13 mouse cellular contexts compared by ENCODE assay signal in the genomic region with DNA sequence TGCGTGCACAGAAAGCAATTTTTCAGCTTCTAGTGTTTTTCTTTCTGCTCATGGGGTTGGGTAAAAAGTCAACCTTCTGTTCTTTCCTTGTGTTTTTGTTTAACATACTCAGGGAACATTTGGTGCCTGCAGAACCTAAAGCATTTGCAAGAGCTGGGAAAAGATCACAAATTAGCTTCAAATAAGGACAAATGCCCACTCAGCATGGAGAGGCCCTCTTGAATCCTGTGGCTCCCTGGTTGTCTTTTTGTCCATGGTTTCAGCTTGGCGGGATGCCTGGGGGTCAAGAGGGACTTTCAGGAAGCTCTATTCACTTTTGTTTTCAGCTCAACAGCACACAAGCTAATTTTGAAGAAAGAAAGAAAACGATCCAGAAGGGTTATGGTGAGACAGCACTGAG.
A peak's percentile ranks its signal among the peaks of the same experiment; 100 is the strongest.
DNase-seq lines count a peak whose midpoint lies in the region; ATAC-seq and TF ChIP-seq lines count a peak whose summit lies in the region.
"Had no signal": no experiment of that assay in that cellular context is flagged by ENCODE, and none has a peak within 500 bp of the region (broad histone marks: within the 10 kb centered on the region; RNA-seq: fewer than 3 reads in every experiment).

No protein-coding gene starts in this region.

- no peaks in the 10 kb centered on the region for H3K9me3 ChIP-seq in forebrain, embryonic 14.5 days (replicated peaks; ENCODE audit: control insufficient read depth, low read length)
- no peaks in the 10 kb centered on the region for H3K9me3 ChIP-seq in forebrain, embryonic 11.5 days (ENCODE audit: control insufficient read depth, low read length)
- H3K9me3 ChIP-seq: embryonic facial prominence, embryonic 15.5 days; intestine, embryonic 15.5 days had no signal

- H3K4me2 ChIP-seq in forebrain, embryonic 14.5 days (ENCODE audit: low read length) = no peak overlapping the region
- no peak overlapping the region for H3K4me2 ChIP-seq in forebrain, embryonic 11.5 days (ENCODE audit: low read depth, low read length, severe bottlenecking)
- H3K4me2 ChIP-seq: embryonic facial prominence, embryonic 15.5 days; intestine, embryonic 15.5 days had no signal

- WGBS in forebrain, embryonic 14.5 days = 10% methylated on average over 3 of the region's 3 CpGs
- 20% methylated on average over 3 of the region's 3 CpGs for WGBS in forebrain, embryonic 11.5 days

- H3K9ac ChIP-seq in forebrain, embryonic 14.5 days (ENCODE audit: low read length) = no peak overlapping the region
- no peak overlapping the region for H3K9ac ChIP-seq in forebrain, embryonic 11.5 days (ENCODE audit: low read length)
- H3K9ac ChIP-seq: embryonic facial prominence, embryonic 15.5 days; intestine, embryonic 15.5 days had no signal

- peak; percentile 49 for DNase-seq in forebrain, embryonic 14.5 days (ENCODE audit: low spot score)
- DNase-seq in forebrain, embryonic 11.5 days (ENCODE audit: low spot score) = no peak
- DNase-seq in right cerebral cortex, postnatal 10 days (ENCODE audit: low spot score in 2 of 2) = peak; percentile 28 to 53
- DNase-seq in right cerebral cortex, postnatal 36 days (ENCODE audit: low spot score in 2 of 2) = no peak
- DNase-seq in layer of hippocampus, postnatal 25 days (ENCODE audit: extremely low spot score in 1 of 2, low spot score in 1 of 2) = peak; percentile 7 to 23
- no peak for DNase-seq in kidney, postnatal 4 days
- DNase-seq: heart, adult 11 months; heart, postnatal 14 days; liver had no signal

- TF ChIP-seq CTCF in testis, adult 2 months (IDR thresholded peaks at IDR 0.05; ENCODE audit: control insufficient read depth, insufficient read depth, insufficient replicate concordance, low read depth, low read length) = no peak

- H3K36me3 ChIP-seq in forebrain, embryonic 14.5 days (ENCODE audit: control insufficient read depth, insufficient read depth, low read length) = no peaks in the 10 kb centered on the region
- no peaks in the 10 kb centered on the region for H3K36me3 ChIP-seq in forebrain, embryonic 11.5 days (ENCODE audit: control insufficient read depth, insufficient read depth, low read length)
- H3K36me3 ChIP-seq in testis, adult 2 months (ENCODE audit: control insufficient read depth, insufficient read depth, low read length) = no peaks in the 10 kb centered on the region
- H3K36me3 ChIP-seq: embryonic facial prominence, embryonic 15.5 days; intestine, embryonic 15.5 days had no signal

- H3K27ac ChIP-seq in forebrain, embryonic 14.5 days (ENCODE audit: low read depth, low read length) = no peak overlapping the region
- no peak overlapping the region for H3K27ac ChIP-seq in forebrain, embryonic 11.5 days (ENCODE audit: low read depth, low read length)
- peak overlapping the region; percentile 17; the same call in 1 of the 2 replicates for H3K27ac ChIP-seq in testis, adult 2 months (ENCODE audit: control insufficient read depth, insufficient read depth, low read depth, low read length)
- H3K27ac ChIP-seq: embryonic facial prominence, embryonic 15.5 days; intestine, embryonic 15.5 days had no signal

- H3K4me1 ChIP-seq in forebrain, embryonic 14.5 days (ENCODE audit: control insufficient read depth, insufficient read depth, low read length) = no peaks in the 10 kb centered on the region
- H3K4me1 ChIP-seq in forebrain, embryonic 11.5 days (replicated peaks; ENCODE audit: control insufficient read depth, insufficient read depth, low read length) = no peaks in the 10 kb centered on the region; the same call in 1 of the 2 replicates
- no peaks in the 10 kb centered on the region for H3K4me1 ChIP-seq in testis, adult 2 months (ENCODE audit: control insufficient read depth, insufficient read depth, low read length)
- H3K4me1 ChIP-seq: embryonic facial prominence, embryonic 15.5 days; intestine, embryonic 15.5 days had no signal

- no peak for TF ChIP-seq POLR2A in testis, adult 2 months (IDR thresholded peaks at IDR 0.05; ENCODE audit: control insufficient read depth, low read depth, low read length)

- ATAC-seq in forebrain, embryonic 14.5 days = no peak
- ATAC-seq in forebrain, embryonic 11.5 days (replicated peaks; ENCODE audit: low FRiP score) = no peak
- ATAC-seq in frontal cortex, adult (ENCODE audit: low TSS enrichment) = no peak
- ATAC-seq: intestine, embryonic 15.5 days had no signal

- no peak overlapping the region for H3K4me3 ChIP-seq in forebrain, embryonic 14.5 days (ENCODE audit: low read depth, low read length)
- no peak overlapping the region for H3K4me3 ChIP-seq in forebrain, embryonic 11.5 days (ENCODE audit: low read depth, low read length)
- no peak overlapping the region for H3K4me3 ChIP-seq in testis, adult 2 months (ENCODE audit: control insufficient read depth, low read depth, low read length)
- H3K4me3 ChIP-seq: embryonic facial prominence, embryonic 15.5 days; intestine, embryonic 15.5 days had no signal

- H3K27me3 ChIP-seq in forebrain, embryonic 14.5 days (replicated peaks; ENCODE audit: control insufficient read depth, insufficient read depth, low read length) = peaks cover 3% of the 10 kb centered on the region
- peaks cover 5% of the 10 kb centered on the region for H3K27me3 ChIP-seq in forebrain, embryonic 11.5 days (ENCODE audit: control insufficient read depth, insufficient read depth, low read length)
- H3K27me3 ChIP-seq in testis, adult 2 months (ENCODE audit: control insufficient read depth, insufficient read depth, low read length) = no peaks in the 10 kb centered on the region
- H3K27me3 ChIP-seq: embryonic facial prominence, embryonic 15.5 days; intestine, embryonic 15.5 days had no signal

Comparison
In these comparisons a context has a peak if more than half of its experiments do, and no peak if none do; other contexts are left out.
1. DNase-seq: peak in forebrain, embryonic 14.5 days (single experiment), right cerebral cortex, postnatal 10 days (2 of 2) and layer of hippocampus, postnatal 25 days (2 of 2); none in forebrain, embryonic 11.5 days (single experiment), right cerebral cortex, postnatal 36 days (0 of 2) and kidney, postnatal 4 days (0 of 2).